Mouse (Mus musculus): ENCODE measurements around the gene Pnkd. TPM values are rescaled to one million over a fixed set of nuclear protein-coding genes. Genes with fewer than 3 reads are reported as not detected.
"Not testable (repeated sequence)": the region's sequence is repeated elsewhere in the genome, so short reads cannot be mapped to it uniquely, and the experiment has no call there.

Gene Pnkd
- polyA plus RNA-seq, 1 experiment from 2014 or later: 320 TPM

- H3K36me3 ChIP-seq (ENCODE audit: control insufficient read depth, insufficient read depth, low read length); H3K4me2 ChIP-seq (ENCODE audit: low read length); H3K27me3 ChIP-seq (ENCODE audit: control insufficient read depth, insufficient read depth, low read length); H3K27ac ChIP-seq (replicated peaks in 1 of 2; ENCODE audit: control insufficient read depth in 1 of 2, insufficient read depth in 1 of 2, low read depth in 2 of 2, low read length in 2 of 2); H3K4me3 ChIP-seq (ENCODE audit: control insufficient read depth in 1 of 2, insufficient read depth in 1 of 2, low read depth in 1 of 2, low read length in 2 of 2); ATAC-seq (ENCODE audit: insufficient number of reproducible peaks, insufficient read depth, low FRiP score, low read depth); H3K9me3 ChIP-seq (ENCODE audit: control insufficient read depth, low read length); H3K9ac ChIP-seq (ENCODE audit: low read length): not testable (repeated sequence)
- WGBS: 92% methylated on average over 4 of the region's 4 CpGs
- H3K4me1 ChIP-seq (ENCODE audit: control insufficient read depth in 2 of 2, insufficient read depth in 2 of 2, low read length in 2 of 2): peaks cover 12 to 20% of the 10 kb centered on the region in 2 experiments
Observed at GRCm38 (mm10) chr1:74340992-74341391, 56.3 kb downstream of the Pnkd start.

- Histone ChIP-seq H3K27me3 (ENCODE audit: control insufficient read depth, insufficient read depth, low read length) (no peaks in the 10 kb centered on the region), H3K4me3 (ENCODE audit: control insufficient read depth in 1 of 2, insufficient read depth in 1 of 2, low read depth in 1 of 2, low read length in 2 of 2) (no peak overlapping the region), H3K4me2 (ENCODE audit: low read length) (no peak overlapping the region), H3K9me3 (ENCODE audit: control insufficient read depth, low read length) (no peaks in the 10 kb centered on the region), H3K4me1 (ENCODE audit: control insufficient read depth in 2 of 2, insufficient read depth in 2 of 2, low read length in 2 of 2) (peaks cover 10 to 17% of the 10 kb centered on the region in 2 experiments), H3K36me3 (ENCODE audit: control insufficient read depth, insufficient read depth, low read length) (no peaks in the 10 kb centered on the region), H3K27ac (replicated peaks in 1 of 2; ENCODE audit: control insufficient read depth in 1 of 2, insufficient read depth in 1 of 2, low read depth in 2 of 2, low read length in 2 of 2) (no peak overlapping the region), H3K9ac (ENCODE audit: low read length) (no peak overlapping the region)
- no peak for ATAC-seq (ENCODE audit: insufficient number of reproducible peaks, insufficient read depth, low FRiP score, low read depth)
- WGBS: 78% methylated on average over 7 of the region's 7 CpGs
Observed at GRCm38 (mm10) chr1:74341898-74342297, 57.2 kb downstream of the Pnkd start.

- Histone ChIP-seq H3K9me3 (ENCODE audit: control insufficient read depth, low read length) (no peaks in the 10 kb centered on the region), H3K27me3 (ENCODE audit: control insufficient read depth, insufficient read depth, low read length) (no peaks in the 10 kb centered on the region), H3K27ac (replicated peaks in 1 of 2; ENCODE audit: control insufficient read depth in 1 of 2, insufficient read depth in 1 of 2, low read depth in 2 of 2, low read length in 2 of 2) (no peak overlapping the region), H3K4me2 (ENCODE audit: low read length) (no peak overlapping the region), H3K4me1 (ENCODE audit: control insufficient read depth in 2 of 2, insufficient read depth in 2 of 2, low read length in 2 of 2) (peaks cover 6 to 13% of the 10 kb centered on the region in 2 experiments), H3K9ac (ENCODE audit: low read length) (no peak overlapping the region), H3K36me3 (ENCODE audit: control insufficient read depth, insufficient read depth, low read length) (no peaks in the 10 kb centered on the region; the same call in 1 of the 2 replicates), H3K4me3 (ENCODE audit: control insufficient read depth in 1 of 2, insufficient read depth in 1 of 2, low read depth in 1 of 2, low read length in 2 of 2) (no peak overlapping the region)
- no peak for ATAC-seq (ENCODE audit: insufficient number of reproducible peaks, insufficient read depth, low FRiP score, low read depth)
- 85% methylated on average over 1 of the region's 1 CpGs for WGBS
Observed at GRCm38 (mm10) chr1:74342308-74342707, 57.6 kb downstream of the Pnkd start.

GRCm38 (mm10) chr1:74343161-74343560 lies 58.4 kb downstream of the Pnkd start:
- Histone ChIP-seq H3K36me3 (ENCODE audit: control insufficient read depth, insufficient read depth, low read length) (peaks cover 5% of the 10 kb centered on the region; the same call in 1 of the 2 replicates), H3K9ac (ENCODE audit: low read length) (no peak overlapping the region), H3K4me3 (ENCODE audit: control insufficient read depth in 1 of 2, insufficient read depth in 1 of 2, low read depth in 1 of 2, low read length in 2 of 2) (no peak overlapping the region), H3K4me2 (ENCODE audit: low read length) (no peak overlapping the region), H3K27ac (replicated peaks in 1 of 2; ENCODE audit: control insufficient read depth in 1 of 2, insufficient read depth in 1 of 2, low read depth in 2 of 2, low read length in 2 of 2) (no peak overlapping the region), H3K27me3 (ENCODE audit: control insufficient read depth, insufficient read depth, low read length) (no peaks in the 10 kb centered on the region), H3K4me1 (ENCODE audit: control insufficient read depth in 2 of 2, insufficient read depth in 2 of 2, low read length in 2 of 2) (peaks cover 1 to 6% of the 10 kb centered on the region in 2 experiments; a peak in 3 of 4 replicates), H3K9me3 (ENCODE audit: control insufficient read depth, low read length) (no peaks in the 10 kb centered on the region)
- no peak for ATAC-seq (ENCODE audit: insufficient number of reproducible peaks, insufficient read depth, low FRiP score, low read depth)
- 78% methylated on average over 5 of the region's 5 CpGs for WGBS

- no peak overlapping the region for H3K9ac ChIP-seq (ENCODE audit: low read length)
- no peak overlapping the region for H3K4me3 ChIP-seq (ENCODE audit: control insufficient read depth in 1 of 2, insufficient read depth in 1 of 2, low read depth in 1 of 2, low read length in 2 of 2)
- ATAC-seq (ENCODE audit: insufficient number of reproducible peaks, insufficient read depth, low FRiP score, low read depth): no peak
- no peaks in the 10 kb centered on the region for H3K27me3 ChIP-seq (ENCODE audit: control insufficient read depth, insufficient read depth, low read length)
- peaks cover 0 to 6% of the 10 kb centered on the region in 2 experiments; a peak in 3 of 4 replicates for H3K4me1 ChIP-seq (ENCODE audit: control insufficient read depth in 2 of 2, insufficient read depth in 2 of 2, low read length in 2 of 2)
- no peak overlapping the region for H3K4me2 ChIP-seq (ENCODE audit: low read length)
- H3K36me3 ChIP-seq (ENCODE audit: control insufficient read depth, insufficient read depth, low read length): peaks cover 14% of the 10 kb centered on the region
- H3K9me3 ChIP-seq (ENCODE audit: control insufficient read depth, low read length): no peaks in the 10 kb centered on the region
- 84% methylated on average over 11 of the region's 11 CpGs for WGBS
- H3K27ac ChIP-seq (replicated peaks in 1 of 2; ENCODE audit: control insufficient read depth in 1 of 2, insufficient read depth in 1 of 2, low read depth in 2 of 2, low read length in 2 of 2): no peak overlapping the region
Observed at GRCm38 (mm10) chr1:74344163-74344916, 59.6 kb downstream of the Pnkd start.

- Histone ChIP-seq H3K4me1 (ENCODE audit: control insufficient read depth in 2 of 2, insufficient read depth in 2 of 2, low read length in 2 of 2) (peaks cover 2% of the 10 kb centered on the region in 2 experiments; a peak in 2 of 4 replicates), H3K36me3 (ENCODE audit: control insufficient read depth, insufficient read depth, low read length) (peaks cover 52% of the 10 kb centered on the region)
- no peak for ATAC-seq (ENCODE audit: insufficient number of reproducible peaks, insufficient read depth, low FRiP score, low read depth)
Observed at GRCm38 (mm10) chr1:74351185-74351769, 66.5 kb downstream of the Pnkd start.

GRCm38 (mm10) chr1:74352532-74353096 lies 67.9 kb downstream of the Pnkd start:
- H3K4me1 ChIP-seq (ENCODE audit: control insufficient read depth in 2 of 2, insufficient read depth in 2 of 2, low read length in 2 of 2): peaks cover 2% of the 10 kb centered on the region in 2 experiments; a peak in 2 of 4 replicates
- 48% methylated on average over 5 of the region's 5 CpGs for WGBS
- H3K4me3 ChIP-seq (ENCODE audit: control insufficient read depth in 1 of 2, insufficient read depth in 1 of 2, low read depth in 1 of 2, low read length in 2 of 2): no peak overlapping the region
- H3K9me3 ChIP-seq (ENCODE audit: control insufficient read depth, low read length): no peaks in the 10 kb centered on the region
- peak overlapping the region; percentile 34 to 55; a peak in 3 of 4 replicates for H3K27ac ChIP-seq (replicated peaks in 1 of 2; ENCODE audit: control insufficient read depth in 1 of 2, insufficient read depth in 1 of 2, low read depth in 2 of 2, low read length in 2 of 2)
- no peaks in the 10 kb centered on the region for H3K27me3 ChIP-seq (ENCODE audit: control insufficient read depth, insufficient read depth, low read length)
- H3K4me2 ChIP-seq (ENCODE audit: low read length): no peak overlapping the region
- peak; percentile 40 for ATAC-seq (ENCODE audit: insufficient number of reproducible peaks, insufficient read depth, low FRiP score, low read depth)
- H3K36me3 ChIP-seq (ENCODE audit: control insufficient read depth, insufficient read depth, low read length): peaks cover 49% of the 10 kb centered on the region
- no peak overlapping the region for H3K9ac ChIP-seq (ENCODE audit: low read length)

More at GRCm38 (mm10) chr1:74351185-74351769, 66.5 kb downstream of the Pnkd start:
- Histone ChIP-seq H3K27me3 (ENCODE audit: control insufficient read depth, insufficient read depth, low read length) (no peaks in the 10 kb centered on the region), H3K4me3 (ENCODE audit: control insufficient read depth in 1 of 2, insufficient read depth in 1 of 2, low read depth in 1 of 2, low read length in 2 of 2) (no peak overlapping the region), H3K9me3 (ENCODE audit: control insufficient read depth, low read length) (no peaks in the 10 kb centered on the region), H3K27ac (replicated peaks in 1 of 2; ENCODE audit: control insufficient read depth in 1 of 2, insufficient read depth in 1 of 2, low read depth in 2 of 2, low read length in 2 of 2) (no peak overlapping the region), H3K9ac (ENCODE audit: low read length) (no peak overlapping the region), H3K4me2 (ENCODE audit: low read length) (no peak overlapping the region)
- 90% methylated on average over 13 of the region's 13 CpGs for WGBS

Data from heart, embryonic 14.5 days (tissue).